Mouse (Mus musculus): ENCODE data around the gene Smox.

GRCm38 (mm10) chr2:131466732-131467131 lies 24.6 kb upstream of the Smox start:
- TF ChIP-seq CTCF (IDR thresholded peaks at IDR 0.05; ENCODE audit: low read depth, low read length): no peak
- no peak for TF ChIP-seq POLR2A (IDR thresholded peaks at IDR 0.05; ENCODE audit: extremely low read depth, insufficient read depth, low read length)

All from liver, adult 2 months (tissue).